Mouse (Mus musculus) fat pad, adult 2 months (tissue): ENCODE measurements at regions not wholly inside any gene's neighbourhood (a gene's known extent, or its start where the extent isn't known, plus 50 kb on each side); places are given as distances from the start of the nearest gene placed in this dataset.

Experiments used
- DNase-seq: peaks from one replicate; pipeline ENCODE4 v3.0.0-alpha.2; 2011; ENCODE audit warnings: low read depth, low spot score; ENCODE audit errors: extremely low read depth

DNA sequence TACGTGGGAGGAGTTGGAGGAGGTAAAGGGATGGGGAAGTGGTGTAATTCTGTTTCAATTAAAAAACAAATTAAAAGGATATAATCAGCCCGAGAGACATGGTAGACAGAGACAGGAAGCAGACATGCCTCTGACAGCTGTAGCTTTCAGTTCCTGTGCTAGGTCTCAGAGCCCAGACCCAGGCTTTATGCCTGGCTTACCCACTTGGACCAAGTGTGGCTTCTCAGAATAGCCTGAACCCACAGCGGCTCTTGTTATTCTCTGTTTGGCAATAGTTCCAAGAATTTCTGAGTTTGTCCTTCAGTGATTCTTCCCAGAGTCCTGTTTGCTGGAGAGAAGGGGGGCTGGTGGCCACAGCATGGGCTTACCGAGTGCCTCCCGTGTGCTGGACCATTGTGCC is 182.4 kb downstream of the Pten start:
- no peak for DNase-seq

DNA sequence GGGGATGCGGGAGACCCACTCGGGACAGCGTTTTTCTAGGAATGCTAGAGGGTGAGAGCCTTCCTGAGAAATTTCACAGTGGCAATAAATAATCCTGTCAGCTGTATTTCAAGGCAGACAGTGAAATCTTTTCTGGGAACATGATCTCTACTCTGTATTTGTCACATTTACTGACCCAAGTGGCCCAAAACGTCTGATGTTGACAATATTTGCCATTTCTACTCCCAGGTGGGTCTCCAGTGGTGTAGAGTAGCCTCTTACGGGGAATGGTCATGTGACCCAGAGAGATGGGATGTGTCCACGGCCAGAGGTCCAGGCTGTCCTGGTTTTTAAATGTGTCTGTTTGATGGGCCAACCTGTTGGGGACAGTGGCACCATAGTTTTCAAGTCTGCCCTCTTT is 183.5 kb downstream of the Pten start:
- no peak for DNase-seq

DNA sequence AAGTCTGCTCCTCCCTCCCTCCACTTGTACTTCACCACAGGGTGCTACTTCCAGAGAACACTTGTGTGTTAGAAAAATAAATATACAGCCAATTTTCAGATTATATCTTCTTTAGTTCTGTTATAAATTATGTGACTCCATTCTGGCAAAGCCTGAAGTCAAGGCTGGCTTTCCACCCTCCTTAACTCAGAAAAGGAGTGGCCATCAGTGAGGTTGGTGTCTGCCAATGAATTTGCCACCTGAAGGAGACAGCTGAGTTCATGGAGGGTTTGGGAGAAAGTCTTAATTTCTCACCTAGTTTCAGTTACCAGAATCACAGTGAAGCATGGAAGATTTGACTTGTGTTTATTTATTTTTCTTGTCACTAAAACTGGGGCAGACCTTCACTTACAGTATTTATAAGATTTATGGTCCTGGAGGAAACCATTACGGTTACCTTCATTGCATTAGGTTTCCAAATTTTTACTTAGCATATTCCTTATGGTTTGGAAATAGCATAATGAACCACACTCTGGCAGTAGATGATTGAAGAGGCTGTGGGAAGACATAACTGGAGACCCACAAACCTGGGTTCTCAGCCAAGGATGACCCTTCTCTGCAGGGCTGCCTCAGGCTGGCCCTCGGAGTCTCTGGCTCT is 186.4 kb downstream of the Pten start:
- DNase-seq, result no peak

DNA sequence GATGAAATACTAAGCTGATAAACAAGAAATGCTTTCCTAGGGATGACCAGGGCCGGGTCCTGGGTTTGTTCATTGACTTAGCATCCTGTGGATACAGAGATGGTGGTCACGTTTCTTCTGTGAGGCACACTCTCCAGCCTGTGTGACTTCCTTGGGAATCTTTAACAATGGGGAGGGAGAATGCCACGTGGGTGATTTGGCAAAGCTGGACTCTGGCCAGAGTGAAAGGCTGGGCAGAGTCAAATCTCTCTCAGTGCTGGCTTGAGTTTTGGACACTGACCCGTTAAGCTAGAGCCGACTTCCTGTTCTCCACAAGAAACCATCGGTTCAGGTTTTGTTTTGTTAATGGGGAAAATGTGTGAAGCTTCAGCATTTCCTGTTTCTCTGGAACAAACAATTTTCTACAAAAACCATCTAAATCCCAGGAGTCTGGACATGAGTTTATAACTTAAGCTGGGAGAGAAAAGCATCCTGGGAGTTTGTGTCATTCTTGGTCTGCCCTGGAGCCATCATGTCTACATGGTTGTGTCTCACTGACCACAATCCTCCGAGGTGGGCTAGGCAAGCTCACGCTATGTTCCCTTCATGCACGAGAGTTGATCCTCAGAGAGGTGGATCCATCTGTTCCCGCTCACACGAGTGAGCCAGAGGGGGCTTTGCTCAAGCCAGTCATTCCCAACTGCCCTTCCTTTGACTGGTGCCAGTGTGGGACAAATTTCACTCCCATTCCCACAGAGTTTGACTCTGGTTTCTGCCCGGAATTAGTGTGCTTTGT is 190.0 kb downstream of the Pten start:
- DNase-seq, result no peak

DNA sequence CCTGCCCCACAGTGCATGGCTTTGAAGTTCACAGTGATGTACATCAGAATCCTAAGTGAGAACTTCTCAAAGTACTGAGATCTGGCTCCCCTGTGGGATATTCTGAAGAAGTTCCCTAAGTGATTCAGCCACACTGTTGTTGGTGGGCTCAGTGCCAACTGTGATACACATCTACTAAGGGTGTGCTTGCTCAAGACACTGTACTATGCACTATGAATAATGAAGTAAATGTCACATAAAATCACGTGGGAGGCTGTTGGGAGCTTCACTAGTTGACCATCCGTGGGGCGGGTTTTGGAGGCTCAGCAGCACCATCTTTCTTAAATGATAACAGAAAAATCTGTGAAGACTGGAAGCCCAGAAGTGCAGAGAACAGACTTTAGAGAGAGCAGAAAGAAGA is 193.0 kb downstream of the Pten start:
- no peak for DNase-seq

DNA sequence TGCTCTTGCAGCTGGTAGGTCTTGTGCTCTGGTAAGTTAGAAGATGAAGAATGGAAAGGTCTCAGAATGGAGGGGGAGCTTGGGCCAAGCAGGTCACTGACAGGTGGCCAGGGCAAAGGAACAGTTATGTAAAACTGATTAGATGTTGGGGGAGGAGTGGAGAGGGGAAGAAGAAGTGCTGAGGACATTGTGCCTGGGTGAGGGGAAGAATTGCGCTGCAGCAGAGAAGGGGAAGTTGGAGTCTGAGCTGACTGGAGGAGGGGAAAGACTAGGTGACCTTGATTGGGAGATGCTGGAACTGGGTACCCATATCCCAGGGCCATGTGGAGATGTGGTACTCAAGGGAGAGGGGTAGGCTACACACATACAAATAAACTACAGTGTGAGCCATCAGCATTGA is 193.5 kb downstream of the Pten start:
- no peak for DNase-seq

DNA sequence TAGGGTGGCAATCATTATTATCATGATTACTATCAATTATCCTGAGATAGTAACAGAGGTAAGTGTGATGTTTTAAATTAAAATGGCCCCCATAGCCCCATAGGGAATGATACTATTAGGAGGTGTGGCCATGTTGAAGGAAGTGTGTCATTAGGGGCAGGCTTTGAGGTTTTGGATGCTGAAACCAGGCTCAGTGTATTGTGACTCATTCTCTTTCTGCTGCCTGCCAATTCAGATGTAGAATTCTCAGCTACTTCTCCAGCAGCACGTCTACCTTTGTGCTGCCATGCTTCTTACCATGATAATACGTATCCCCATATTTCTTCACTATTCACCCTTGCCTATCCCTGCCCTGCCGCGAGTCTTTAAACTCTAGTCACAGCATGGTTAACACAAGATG is 195.1 kb downstream of the Pten start:
- DNase-seq, result no peak

DNA sequence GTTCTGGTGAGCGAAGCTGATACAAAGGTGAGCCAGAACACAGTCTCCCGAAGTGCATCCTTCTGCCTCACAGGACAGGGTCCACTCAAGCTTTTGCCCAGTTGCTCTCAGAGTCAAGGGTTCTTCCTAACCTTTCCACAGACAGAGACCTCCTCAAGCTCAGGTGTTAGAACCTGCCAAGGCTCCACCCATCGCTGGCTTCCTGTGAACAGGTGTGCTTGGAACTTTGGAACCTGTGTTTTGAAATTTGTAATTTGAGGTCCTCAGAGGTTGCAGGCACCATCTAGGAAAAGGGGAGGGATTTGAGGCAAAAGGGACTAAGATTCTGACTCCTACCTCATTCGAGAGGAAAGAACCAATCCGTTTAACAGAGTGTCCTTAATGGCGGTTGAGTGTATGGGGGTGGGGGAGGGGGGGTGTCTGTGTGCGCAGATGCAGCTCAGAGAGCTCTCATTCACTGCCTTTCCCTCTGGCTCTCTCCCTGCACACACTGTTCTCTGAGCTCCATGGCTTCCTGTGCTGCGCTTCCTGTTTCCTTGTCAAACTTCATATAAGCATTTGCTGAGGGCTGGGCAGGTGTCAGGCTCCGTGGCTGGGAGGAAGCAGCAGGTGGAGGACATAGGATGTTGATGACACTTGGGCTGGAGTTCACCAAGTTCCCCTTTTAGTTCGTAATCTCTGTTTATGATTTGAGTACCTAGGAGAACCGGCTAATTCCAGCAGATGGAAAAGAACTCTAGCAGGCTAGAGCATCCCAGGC is 195.8 kb downstream of the Pten start:
- no peak for DNase-seq

DNA sequence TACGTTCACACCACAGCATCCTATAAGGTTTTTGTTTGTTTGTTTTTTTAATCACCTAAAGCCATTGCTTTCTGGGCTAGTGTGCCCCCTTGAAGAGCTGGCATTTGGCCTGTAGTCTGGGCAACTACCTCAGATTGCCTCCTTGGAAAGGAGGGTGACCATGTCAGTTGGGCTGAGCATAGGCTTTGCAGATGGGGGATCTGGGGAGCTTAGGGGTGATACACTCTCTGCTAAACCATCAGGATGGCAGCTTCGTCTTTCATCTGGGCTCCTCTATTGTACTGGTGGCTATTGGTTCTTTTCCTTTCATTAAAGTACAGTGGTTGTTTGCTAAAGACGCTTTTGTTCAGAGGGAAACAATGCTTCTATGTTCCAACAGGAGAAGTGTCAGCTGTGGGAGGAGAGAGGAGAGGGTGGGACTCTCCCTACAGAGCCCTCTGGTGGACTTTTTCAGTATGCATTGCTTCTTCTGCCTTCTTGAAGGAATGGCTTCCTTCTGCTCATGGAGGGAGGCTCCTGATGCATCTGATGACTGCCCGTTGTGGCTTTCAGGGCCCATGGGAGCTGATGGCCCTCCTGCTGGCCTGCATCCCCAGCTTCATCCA is 196.8 kb downstream of the Pten start:
- DNase-seq, result no peak

DNA sequence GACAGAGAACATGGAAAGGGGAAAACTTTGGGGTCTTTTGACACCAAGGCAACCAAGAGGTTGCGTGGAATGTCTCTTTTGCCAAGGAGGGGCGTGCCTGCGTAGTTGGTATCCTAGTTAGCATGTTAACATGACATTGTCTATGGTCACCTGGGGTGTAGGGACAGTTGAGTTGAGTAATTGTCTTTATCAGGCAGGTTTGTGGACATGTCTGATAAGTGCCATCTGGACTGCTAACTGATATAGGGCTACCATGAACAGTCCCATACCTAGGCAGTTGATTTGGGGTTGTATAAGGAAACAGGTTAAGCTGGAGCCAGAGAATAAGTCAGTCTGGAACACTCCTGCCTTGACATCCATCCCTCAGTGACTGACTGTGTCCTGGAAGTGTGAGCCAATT is 197.6 kb downstream of the Pten start:
- no peak for DNase-seq

DNA sequence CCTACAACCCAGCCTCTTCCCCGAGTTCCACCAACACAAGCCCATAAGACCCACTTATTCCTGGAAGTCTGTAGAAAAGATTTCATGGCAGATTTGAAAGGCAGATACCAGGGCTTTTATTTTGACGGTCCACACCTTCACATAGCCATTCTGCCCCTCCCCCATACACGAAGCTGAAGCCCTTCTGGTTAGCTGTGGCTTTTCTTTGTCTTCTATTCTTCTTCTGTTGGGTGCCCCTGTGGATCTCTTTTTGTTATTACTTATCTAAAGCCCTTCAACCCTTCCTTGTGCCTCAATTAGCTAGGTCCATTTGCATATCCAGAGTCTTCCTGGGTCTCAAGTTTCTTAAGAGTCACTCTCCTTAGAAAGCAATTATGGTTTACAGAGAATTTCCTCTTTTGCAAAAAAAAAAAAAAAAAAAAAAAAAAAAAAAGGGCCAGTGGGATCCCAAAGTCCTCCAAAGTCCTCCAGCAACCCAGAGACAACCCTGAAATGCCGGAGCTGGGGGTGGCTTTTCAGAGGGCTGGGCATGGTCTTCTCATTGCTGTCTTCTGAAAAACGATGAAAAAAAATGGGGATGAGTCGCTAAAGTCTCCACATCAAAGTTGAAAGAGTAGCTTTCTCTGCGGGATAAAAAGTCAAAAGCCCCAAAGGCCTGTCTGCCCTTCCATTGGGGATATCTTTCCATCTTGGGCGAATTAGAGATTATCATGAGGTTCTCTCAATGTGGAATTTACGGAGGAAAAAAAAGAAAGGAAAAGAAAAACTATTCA is 199.0 kb downstream of the Pten start:
- DNase-seq, result no peak

DNA sequence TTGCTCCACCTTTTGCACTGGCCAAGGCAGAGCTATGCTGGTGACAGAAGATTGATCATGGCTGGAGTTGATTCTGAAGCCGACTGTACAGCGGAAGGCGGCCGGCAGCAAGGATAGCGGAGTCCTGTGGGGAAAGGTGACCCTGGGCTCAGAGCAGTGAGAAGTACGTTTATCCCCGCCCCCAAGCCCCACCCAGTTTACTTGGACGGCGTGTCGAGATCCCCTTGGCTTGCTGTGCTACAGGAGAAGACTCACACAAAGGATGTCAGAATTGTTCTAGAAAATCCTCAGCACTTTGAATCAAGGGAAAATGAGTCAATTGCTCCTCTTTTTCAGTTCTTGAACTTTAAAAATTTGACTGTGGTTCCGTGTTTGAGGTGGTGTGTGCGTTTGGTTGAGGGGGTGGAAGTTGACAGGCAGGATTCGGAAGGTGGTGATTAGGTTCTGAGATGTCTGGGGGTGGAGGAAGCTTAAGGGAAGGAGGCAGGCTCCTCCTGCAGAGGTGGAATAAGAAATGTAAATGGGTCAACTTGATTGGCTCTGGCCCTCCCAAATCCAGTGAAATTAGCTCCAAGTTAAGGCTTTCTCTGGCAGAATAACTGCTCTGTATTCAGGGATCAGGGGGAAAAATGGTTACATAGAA is 199.7 kb downstream of the Pten start:
- DNase-seq, result no peak

DNA sequence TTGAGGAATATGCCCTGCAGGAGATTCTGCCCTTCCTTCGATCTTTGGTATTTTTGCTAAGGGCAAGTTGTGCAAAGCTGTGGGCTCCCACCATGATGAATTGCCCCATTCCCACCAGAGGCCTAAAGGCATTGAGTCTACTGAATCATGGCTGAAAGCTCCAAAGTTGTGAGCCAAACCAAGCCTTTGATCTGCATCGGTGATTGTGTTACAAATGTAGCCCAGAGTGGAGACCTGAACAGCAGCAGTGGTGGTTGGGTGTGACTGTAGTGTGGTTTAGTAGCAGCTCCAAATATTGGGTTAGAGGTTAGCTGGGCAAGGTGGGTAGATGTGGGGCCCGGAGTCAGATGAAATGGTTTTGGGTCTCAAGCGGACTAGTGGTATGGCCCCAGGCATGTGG is 201.0 kb downstream of the Pten start:
- DNase-seq, result no peak

DNA sequence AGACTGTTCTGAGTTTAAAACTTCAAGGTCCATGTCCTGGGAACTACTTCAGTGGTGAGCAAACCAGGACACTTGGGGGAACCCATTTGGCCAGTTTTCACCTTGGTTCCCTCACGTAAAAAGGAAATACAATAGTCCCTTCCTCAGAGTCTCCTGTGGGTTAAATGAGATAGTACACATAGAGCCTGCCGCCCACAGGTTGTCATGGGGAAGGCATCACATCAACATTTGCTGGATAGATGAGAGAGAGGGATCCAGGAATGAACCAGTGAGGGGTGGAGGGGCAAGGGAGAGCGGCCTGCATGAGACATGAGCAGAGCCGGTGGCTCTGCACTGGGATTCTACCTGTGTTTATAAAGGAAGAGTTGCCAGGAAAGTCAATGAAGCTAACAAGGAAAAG is 201.5 kb downstream of the Pten start:
- no peak for DNase-seq

DNA sequence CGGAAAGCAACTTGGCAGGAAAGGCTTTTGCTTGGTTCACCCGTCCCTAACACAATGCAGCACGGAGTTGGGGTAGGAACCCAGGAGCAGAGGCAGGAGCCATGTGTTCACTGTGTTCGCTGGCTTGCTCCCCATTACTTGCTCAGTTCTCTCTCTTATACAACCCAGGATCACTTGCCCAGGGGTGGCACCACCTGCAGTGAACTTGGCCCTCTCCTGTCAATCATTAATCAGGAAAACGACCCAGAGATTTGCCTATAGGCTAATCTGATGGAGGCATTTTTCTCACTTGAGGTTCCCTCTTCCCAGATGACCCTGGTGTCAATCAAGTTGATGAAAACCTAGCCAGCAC is 202.5 kb downstream of the Pten start:
- no peak for DNase-seq

DNA sequence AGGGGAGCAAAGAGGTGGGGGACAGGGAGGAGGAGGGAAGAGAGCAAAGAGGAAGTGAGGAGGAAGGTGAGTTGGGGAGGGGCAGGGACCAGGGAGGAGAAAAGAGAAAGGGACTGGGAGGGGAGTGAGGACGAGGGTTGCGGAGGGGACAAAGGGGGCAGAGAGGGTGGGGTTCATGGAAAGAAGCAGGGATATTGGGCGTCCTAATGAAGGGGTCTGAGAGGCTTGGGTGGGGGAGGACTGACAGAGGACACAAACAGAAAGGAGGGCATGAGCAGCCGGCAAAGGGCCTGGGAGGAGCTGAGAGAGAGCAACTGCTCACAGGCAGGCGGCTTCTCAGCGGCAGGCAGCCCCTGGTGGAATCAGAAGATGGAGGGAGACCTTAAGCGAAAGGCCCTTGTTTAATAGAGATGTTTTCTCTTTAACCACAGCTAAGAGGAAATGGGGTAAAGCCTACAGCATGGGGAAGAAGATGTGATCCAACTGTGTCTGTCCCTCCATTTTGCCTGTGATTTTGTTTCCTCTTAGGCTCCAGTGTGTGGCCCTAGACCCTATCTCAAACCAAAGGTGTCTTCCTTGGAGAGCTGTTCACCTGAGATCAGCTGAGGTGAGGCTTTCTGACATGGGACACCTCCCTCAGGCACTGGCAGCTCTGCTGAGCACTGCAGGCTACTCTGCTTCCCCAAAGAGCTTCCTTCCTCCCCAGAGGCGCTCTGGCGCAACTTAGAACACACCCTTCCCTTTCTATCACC is 203.1 kb downstream of the Pten start:
- no peak for DNase-seq

DNA sequence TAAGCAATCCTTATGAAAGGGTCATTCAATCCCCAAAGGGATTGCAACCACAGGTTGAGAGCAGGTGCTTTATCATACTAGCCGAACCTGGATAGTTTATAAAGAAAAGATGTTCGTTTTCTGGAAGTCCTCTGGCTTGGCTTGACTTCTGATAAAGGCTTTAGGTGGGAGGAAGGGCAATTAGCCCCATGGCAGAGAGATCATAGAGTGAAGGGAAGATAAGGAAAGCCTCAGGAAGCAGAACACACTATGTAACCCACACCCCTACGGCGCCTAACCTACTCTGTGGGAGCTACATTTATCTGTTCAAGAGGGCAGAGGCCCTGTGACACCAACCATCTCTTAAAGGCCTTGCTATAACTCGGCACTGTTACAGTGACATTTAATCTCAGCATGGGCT is 204.2 kb downstream of the Pten start:
- DNase-seq, result no peak

DNA sequence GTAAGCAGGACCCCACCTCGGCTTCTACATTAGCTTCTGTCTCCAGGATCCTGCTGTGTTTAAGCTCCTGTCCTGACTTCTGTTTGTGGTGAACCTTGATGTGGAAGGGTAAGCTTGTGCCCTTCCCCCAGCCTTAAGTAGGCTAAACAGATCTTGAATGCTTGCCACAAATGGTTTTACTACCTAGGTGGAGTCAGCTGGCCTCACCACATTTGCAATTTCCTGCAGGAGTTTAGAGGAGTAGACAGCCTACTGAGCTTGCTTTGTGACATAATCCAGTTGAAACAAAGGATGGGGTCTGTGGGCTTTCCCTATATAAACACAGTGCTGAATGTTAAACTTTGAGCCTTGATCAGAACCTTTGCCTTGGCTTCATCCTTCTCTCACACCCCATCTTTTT is 206.7 kb downstream of the Pten start:
- no peak for DNase-seq

DNA sequence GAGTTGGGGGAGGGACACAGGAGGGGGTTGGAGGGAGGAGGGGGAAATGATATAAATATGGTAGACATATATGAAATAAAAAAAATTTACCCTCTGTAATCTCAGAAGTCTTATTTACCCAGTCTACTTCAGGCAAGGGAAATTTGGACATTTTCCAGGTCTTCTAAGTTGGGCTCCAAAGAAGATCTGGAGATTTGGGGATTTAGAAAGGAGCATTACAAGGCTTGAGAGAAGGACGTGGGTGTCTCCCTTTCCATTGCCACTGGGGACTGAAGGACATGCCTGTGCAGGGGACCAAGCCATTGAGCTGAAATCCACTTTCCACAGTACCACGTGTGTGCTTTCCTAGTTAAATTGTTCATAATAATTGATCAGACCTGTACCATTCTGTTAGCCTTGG is 208.2 kb downstream of the Pten start:
- DNase-seq, result peak; percentile 50

DNA sequence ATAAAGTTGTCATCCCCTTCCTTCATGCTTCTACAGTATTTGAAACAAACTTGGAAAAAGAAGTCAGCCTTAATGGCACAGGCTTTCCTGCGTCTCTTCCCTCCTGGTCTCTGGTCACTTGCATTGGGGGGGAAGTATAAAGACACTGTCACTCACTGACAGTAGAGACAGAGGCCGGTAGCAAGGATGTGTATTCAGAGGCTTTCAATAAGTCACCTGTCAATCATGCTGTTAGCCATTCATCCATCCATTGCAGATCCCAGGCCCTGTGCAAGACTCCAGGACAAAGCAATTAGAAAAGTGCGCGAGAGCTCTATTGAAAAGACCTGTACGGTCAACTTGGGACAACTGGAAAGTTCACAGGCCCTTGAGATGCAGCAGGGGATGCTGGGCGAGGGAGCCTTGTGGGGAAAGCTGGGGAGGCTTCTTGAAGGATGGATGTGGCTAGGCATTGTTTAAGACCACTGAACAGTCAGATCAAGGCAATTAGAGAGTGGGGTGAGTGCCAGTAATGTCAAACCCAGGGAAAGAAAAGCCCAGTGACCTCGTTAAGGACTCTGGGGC is 212.0 kb downstream of the Pten start:
- DNase-seq, result no peak
